Mouse (Mus musculus) liver, embryonic 14.5 days (tissue): ENCODE measurements at regions not wholly inside any gene's neighbourhood (a gene's known extent, or its start where the extent isn't known, plus 50 kb on each side); places are given as distances from the start of the nearest gene placed in this dataset.

Experiments used
- ATAC-seq: fragments of 200-750 bp; cut with Nextera tagmentation; 2 replicates; pipeline ENCODE4 v1.8.0; 2017; ENCODE audit warnings: moderate number of reproducible peaks, mild to moderate bottlenecking, moderate library complexity; ENCODE audit not compliant: insufficient read depth
- DNase-seq, 3 experiments: peaks; one replicate each; pipeline ENCODE4 v3.0.0-alpha.2; 2012 to 2013; ENCODE audit warnings: low read depth in 3 of 3, low spot score in 3 of 3
- H3K27ac ChIP-seq: fragments of 300-500 bp; sonication (generic); 2 replicates; pipeline ENCODE4 v1.5.1; 2014; ENCODE audit warnings: moderate library complexity, mild to moderate bottlenecking, control low read depth, inconsistent platforms
- H3K27me3 ChIP-seq: fragments of 300-500 bp; sonication (generic); 2 replicates; pipeline ENCODE4 v1.6.1; 2014; ENCODE audit warnings: mild to moderate bottlenecking, low read length, moderate library complexity; ENCODE audit not compliant: control insufficient read depth, insufficient read depth
- H3K36me3 ChIP-seq: fragments of 300-500 bp; sonication (generic); replicated peaks from 2 replicates; pipeline ENCODE4 v1.6.1; 2014; ENCODE audit warnings: low read depth; ENCODE audit not compliant: control insufficient read depth, insufficient read depth
- H3K4me1 ChIP-seq, 2 experiments: fragments of 200-500 bp in 1 of 2; fragments of 300-500 bp in 1 of 2; sonication (generic) in 1 of 2; replicated peaks; 2 replicates each; pipeline ENCODE4 v1.6.1; 2012 to 2014; ENCODE audit warnings: antibody characterized with exemption in 1 of 2, inconsistent platforms in 1 of 2, low read length in 1 of 2; ENCODE audit not compliant: control insufficient read depth in 2 of 2, insufficient read depth in 2 of 2
- H3K4me2 ChIP-seq: fragments of 300-500 bp; sonication (generic); 2 replicates; pipeline ENCODE4 v1.6.1; 2014; ENCODE audit warnings: low read depth, mild to moderate bottlenecking, control low read depth, moderate library complexity
- H3K4me3 ChIP-seq, 2 experiments: fragments of 200-500 bp in 1 of 2; fragments of 300-500 bp in 1 of 2; sonication (generic) in 1 of 2; 2 replicates each; pipeline ENCODE4 v1.5.1; 2012 to 2014; ENCODE audit warnings: low read depth in 2 of 2, low read length in 2 of 2, mild to moderate bottlenecking in 2 of 2, control low read depth in 1 of 2, inconsistent platforms in 1 of 2, moderate library complexity in 1 of 2; ENCODE audit not compliant: insufficient read depth in 1 of 2
- H3K9ac ChIP-seq: fragments of 300-500 bp; sonication (generic); replicated peaks from 2 replicates; pipeline ENCODE4 v1.6.1; 2014; ENCODE audit warnings: mild to moderate bottlenecking, control low read depth, moderate library complexity
- H3K9me3 ChIP-seq: fragments of 300-500 bp; sonication (generic); 2 replicates; pipeline ENCODE4 v1.6.1; 2016; ENCODE audit warnings: low read length, mixed read lengths; ENCODE audit not compliant: control insufficient read depth
- CTCF ChIP-seq: IDR thresholded peaks from 2 replicates; pipeline ENCODE4 v1.5.1; 2016; ENCODE audit warnings: antibody characterized with exemption, low read depth, control low read depth
- EP300 ChIP-seq: IDR thresholded peaks from 2 replicates; pipeline ENCODE4 v1.6.1; 2016; ENCODE audit warnings: antibody characterized with exemption, low read depth
- WGBS: fragments of 180-500 bp; shearing (Covaris S2); extraction: QIAGEN DNeasy Blood & Tissue Kit; methylation state at CpG from one replicate; pipeline ENCODE4 v1.1.7; 2014; ENCODE audit not compliant: insufficient replicate concordance; 5-methylcytosine and 5-hydroxymethylcytosine counted together

DNA sequence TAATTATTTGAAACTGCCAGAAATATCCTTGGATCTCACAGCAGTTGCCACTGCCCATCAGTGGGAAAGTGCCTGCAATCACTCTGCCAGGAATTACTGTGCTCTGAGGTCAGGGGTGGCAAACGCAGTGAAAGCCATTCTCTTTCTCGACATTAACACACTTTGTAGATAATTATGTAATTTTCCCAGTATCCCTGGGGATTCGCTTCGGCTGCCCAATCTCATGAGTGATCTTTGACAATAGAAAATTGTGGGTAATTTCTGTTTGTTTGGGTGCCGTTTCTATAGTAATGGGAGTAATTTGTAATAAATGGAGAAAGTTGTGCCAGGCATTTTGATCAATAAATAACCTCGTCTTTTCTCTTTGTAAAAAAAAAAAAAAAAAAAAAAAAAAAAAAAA lies 124.2 kb upstream of the Cdh4 start:
- Histone ChIP-seq H3K9ac (no peak overlapping the region), H3K36me3 (no peaks in the 10 kb centered on the region), H3K4me3 (no peak overlapping the region), H3K4me2 (no peak overlapping the region), H3K27me3 (no peaks in the 10 kb centered on the region), H3K4me1 (no peaks in the 10 kb centered on the region), H3K9me3 (no peaks in the 10 kb centered on the region), H3K27ac (no peak overlapping the region)
- 54% methylated on average over 6 of the region's 6 CpGs for WGBS
- no peak for TF ChIP-seq EP300
- no peak for TF ChIP-seq CTCF
- ATAC-seq: no peak
- no peak for DNase-seq

DNA sequence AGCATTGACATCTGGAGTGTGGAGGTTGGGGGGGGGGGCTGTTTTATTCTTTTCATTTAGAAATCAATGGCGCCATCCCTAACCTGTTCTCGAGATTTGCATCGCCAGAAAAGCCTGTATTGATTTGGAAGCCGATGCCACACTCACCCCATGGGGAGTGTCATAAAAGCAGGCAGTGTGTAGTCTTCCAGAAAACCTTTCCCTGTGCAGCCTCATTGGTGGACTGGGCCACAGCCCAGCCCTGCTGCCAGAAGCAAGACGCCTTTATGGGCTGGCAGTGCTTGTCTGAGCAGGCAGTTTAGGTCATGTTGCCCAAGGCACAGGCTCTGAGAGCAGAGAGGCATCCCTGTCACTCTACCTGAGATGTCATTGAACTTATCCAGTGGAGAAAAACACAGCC lies 117.0 kb upstream of the Cdh4 start:
- Histone ChIP-seq H3K27ac (no peak overlapping the region), H3K9ac (no peak overlapping the region), H3K4me2 (no peak overlapping the region), H3K4me3 (no peak overlapping the region), H3K4me1 (no peaks in the 10 kb centered on the region), H3K36me3 (no peaks in the 10 kb centered on the region), H3K9me3 (no peaks in the 10 kb centered on the region), H3K27me3 (no peaks in the 10 kb centered on the region)
- no peak for DNase-seq
- WGBS: 61% methylated on average over 5 of the region's 5 CpGs
- ATAC-seq: no peak
- no peak for TF ChIP-seq CTCF
- TF ChIP-seq EP300: no peak

GRCm38 (mm10) chr2:179332872-179333489 lies 109.2 kb upstream of the Cdh4 start:
- TF ChIP-seq EP300 (no peak), CTCF (no peak)
- no peaks in the 10 kb centered on the region for H3K36me3 ChIP-seq
- no peak overlapping the region for H3K4me3 ChIP-seq
- ATAC-seq (no peak), DNase-seq (no peak)
- no peaks in the 10 kb centered on the region for H3K27me3 ChIP-seq
- H3K27ac ChIP-seq: no peak overlapping the region
- H3K9me3 ChIP-seq: no peaks in the 10 kb centered on the region
- no peak overlapping the region for H3K9ac ChIP-seq
- no peak overlapping the region for H3K4me2 ChIP-seq
- WGBS: 47% methylated on average over 5 of the region's 5 CpGs
- no peaks in the 10 kb centered on the region for H3K4me1 ChIP-seq

DNA sequence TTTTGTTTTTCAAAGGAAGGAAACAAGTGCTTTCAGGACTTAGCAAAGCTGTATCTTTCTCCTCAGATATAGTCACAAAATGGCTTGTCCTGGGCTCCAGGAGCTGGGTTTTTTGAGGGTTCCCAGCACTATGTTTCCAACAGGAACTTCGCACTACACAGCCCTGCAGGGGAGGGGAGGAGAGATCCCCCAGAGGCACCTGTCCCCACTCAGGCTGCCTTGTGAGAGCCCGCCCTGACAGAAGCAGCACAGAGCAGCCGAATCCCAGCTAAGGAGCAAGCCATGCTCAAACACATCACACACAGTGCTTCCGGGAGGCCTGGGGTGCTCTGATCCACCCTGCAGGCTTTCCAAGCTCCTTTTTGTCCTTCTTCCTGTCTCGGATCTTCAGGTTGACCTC lies 108.6 kb upstream of the Cdh4 start:
- TF ChIP-seq EP300: no peak
- no peak for TF ChIP-seq CTCF
- Histone ChIP-seq H3K4me2 (no peak overlapping the region), H3K9ac (no peak overlapping the region), H3K36me3 (no peaks in the 10 kb centered on the region), H3K4me1 (no peaks in the 10 kb centered on the region), H3K27me3 (no peaks in the 10 kb centered on the region), H3K4me3 (no peak overlapping the region), H3K27ac (no peak overlapping the region), H3K9me3 (no peaks in the 10 kb centered on the region)
- ATAC-seq (no peak), DNase-seq (no peak)
- WGBS: 53% methylated on average over 5 of the region's 5 CpGs

- no peak for ATAC-seq
- Histone ChIP-seq H3K4me1 (no peaks in the 10 kb centered on the region), H3K4me3 (no peak overlapping the region), H3K9ac (no peak overlapping the region), H3K4me2 (no peak overlapping the region), H3K9me3 (no peaks in the 10 kb centered on the region), H3K36me3 (no peaks in the 10 kb centered on the region), H3K27ac (no peak overlapping the region), H3K27me3 (no peaks in the 10 kb centered on the region)
- no peak for TF ChIP-seq CTCF
- no peak for TF ChIP-seq EP300
- WGBS: 4% methylated on average over 1 of the region's 1 CpGs
- no peak for DNase-seq
These were observed 106.0 kb upstream of the Cdh4 start for GRCm38 (mm10) chr2:179336235-179336634.
